Comparison of ENCODE assay signal across 10 mouse cellular contexts in genomic region chr2:70901479-70901878, GRCm38 (mm10).
DNase-seq lines count a peak whose midpoint lies in the region; ATAC-seq and TF ChIP-seq lines count a peak whose summit lies in the region.
"Had no signal": no experiment of that assay in that cellular context is flagged by ENCODE, and none has a peak within 500 bp of the region (broad histone marks: within the 10 kb centered on the region; RNA-seq: fewer than 3 reads in every experiment).

No protein-coding gene starts in this region.

- no peaks in the 10 kb centered on the region for H3K27me3 ChIP-seq in embryonic facial prominence, embryonic 14.5 days (replicated peaks; ENCODE audit: control insufficient read depth, insufficient read depth, low read length)
- H3K27me3 ChIP-seq in embryonic facial prominence, embryonic 10.5 days (replicated peaks; ENCODE audit: low read depth, poor library complexity, severe bottlenecking): no peaks in the 10 kb centered on the region
- H3K27me3 ChIP-seq in lung, embryonic 14.5 days (ENCODE audit: insufficient read depth, low read length): no peaks in the 10 kb centered on the region
- no peaks in the 10 kb centered on the region for H3K27me3 ChIP-seq in hindbrain, postnatal 0 days (ENCODE audit: insufficient read depth, low read length)

- peaks cover 4% of the 10 kb centered on the region; the same call in 1 of the 2 replicates for H3K4me1 ChIP-seq in embryonic facial prominence, embryonic 14.5 days (ENCODE audit: control insufficient read depth, insufficient read depth, low read length)
- H3K4me1 ChIP-seq in embryonic facial prominence, embryonic 10.5 days: peaks cover 14% of the 10 kb centered on the region
- H3K4me1 ChIP-seq in lung, embryonic 14.5 days (ENCODE audit: insufficient read depth): no peaks in the 10 kb centered on the region
- no peaks in the 10 kb centered on the region for H3K4me1 ChIP-seq in hindbrain, postnatal 0 days (ENCODE audit: insufficient read depth, low read length)

- WGBS in embryonic facial prominence, embryonic 14.5 days: 67% methylated on average over 14 of the region's 14 CpGs
- WGBS in embryonic facial prominence, embryonic 10.5 days: 86% methylated on average over 14 of the region's 14 CpGs
- WGBS in lung, embryonic 14.5 days: 26% methylated on average over 14 of the region's 14 CpGs
- 72% methylated on average over 14 of the region's 14 CpGs for WGBS in hindbrain, postnatal 0 days

- H3K27ac ChIP-seq in embryonic facial prominence, embryonic 14.5 days (replicated peaks; ENCODE audit: low read depth, low read length): no peak overlapping the region
- no peak overlapping the region for H3K27ac ChIP-seq in embryonic facial prominence, embryonic 10.5 days (replicated peaks)
- no peak overlapping the region for H3K27ac ChIP-seq in lung, embryonic 14.5 days (ENCODE audit: low read depth)
- peak overlapping the region; percentile 32; the same call in 1 of the 2 replicates for H3K27ac ChIP-seq in hindbrain, postnatal 0 days
- H3K27ac ChIP-seq: liver, embryonic 14.5 days had no signal

- H3K4me3 ChIP-seq in embryonic facial prominence, embryonic 14.5 days (ENCODE audit: low read depth, low read length): no peak overlapping the region
- no peak overlapping the region for H3K4me3 ChIP-seq in embryonic facial prominence, embryonic 10.5 days
- H3K4me3 ChIP-seq in lung, embryonic 14.5 days (ENCODE audit: low read depth, low read length): peak overlapping the region; percentile 10
- H3K4me3 ChIP-seq in hindbrain, postnatal 0 days (ENCODE audit: low read length): no peak overlapping the region

- peak; percentile 30; the same call in 1 of the 2 replicates for ATAC-seq in embryonic facial prominence, embryonic 14.5 days (ENCODE audit: low read depth)
- peak; percentile 41; the same call in 1 of the 2 replicates for ATAC-seq in lung, embryonic 14.5 days (ENCODE audit: insufficient read depth)
- ATAC-seq in hindbrain, postnatal 0 days: peak; percentile 68
- no peak for ATAC-seq in megakaryocyte, adult 5-6 weeks (ENCODE audit: poor library complexity, severe bottlenecking)

- no peaks in the 10 kb centered on the region for H3K9me3 ChIP-seq in embryonic facial prominence, embryonic 14.5 days (ENCODE audit: control insufficient read depth, low read length)
- H3K9me3 ChIP-seq in embryonic facial prominence, embryonic 10.5 days: no peaks in the 10 kb centered on the region
- H3K9me3 ChIP-seq in lung, embryonic 14.5 days (ENCODE audit: low read depth, low read length): no peaks in the 10 kb centered on the region
- H3K9me3 ChIP-seq in hindbrain, postnatal 0 days (ENCODE audit: low read length): no peaks in the 10 kb centered on the region

- 0 out of 2 replicates have a peak overlapping the region, but pooled peaks have one; percentile 3 for H3K4me2 ChIP-seq in embryonic facial prominence, embryonic 14.5 days (ENCODE audit: low read depth, low read length)
- peak overlapping the region; percentile 54 for H3K4me2 ChIP-seq in lung, embryonic 14.5 days
- H3K4me2 ChIP-seq in hindbrain, postnatal 0 days (ENCODE audit: low read depth, low read length): no peak overlapping the region

- DNase-seq in embryonic facial prominence, embryonic 14.5 days (ENCODE audit: low spot score): no peak
- no peak for DNase-seq in embryonic facial prominence, embryonic 10.5 days (ENCODE audit: low spot score)
- DNase-seq in lung, embryonic 14.5 days: peak; percentile 30
- no peak for DNase-seq in lung, postnatal 25 days (ENCODE audit: low spot score)
- DNase-seq in hindbrain, postnatal 0 days (ENCODE audit: low spot score): peak; percentile 29
- peak; percentile 36 for DNase-seq in right cerebral cortex, postnatal 4 days
- no peak for DNase-seq in c-Kit-positive CD71-positive TER-119-positive erythroid progenitor cells, embryonic 14.5 days (ENCODE audit: low spot score)
- DNase-seq: cerebellum, postnatal 36 days had no signal

- H3K9ac ChIP-seq in embryonic facial prominence, embryonic 14.5 days (ENCODE audit: low read depth, low read length): no peak overlapping the region
- H3K9ac ChIP-seq in lung, embryonic 14.5 days: no peak overlapping the region
- H3K9ac ChIP-seq in hindbrain, postnatal 0 days (replicated peaks; ENCODE audit: low read length): no peak overlapping the region
- H3K9ac ChIP-seq: liver, embryonic 14.5 days had no signal

- no peaks in the 10 kb centered on the region for H3K36me3 ChIP-seq in embryonic facial prominence, embryonic 14.5 days (ENCODE audit: control insufficient read depth, insufficient read depth, low read length)
- H3K36me3 ChIP-seq in embryonic facial prominence, embryonic 10.5 days (replicated peaks): no peaks in the 10 kb centered on the region
- no peaks in the 10 kb centered on the region for H3K36me3 ChIP-seq in lung, embryonic 14.5 days (ENCODE audit: insufficient read depth)
- no peaks in the 10 kb centered on the region for H3K36me3 ChIP-seq in hindbrain, postnatal 0 days (ENCODE audit: insufficient read depth, low read length)

- no peak for TF ChIP-seq CTCF in lung, embryonic 14.5 days (IDR thresholded peaks at IDR 0.05; ENCODE audit: low read depth)
- TF ChIP-seq CTCF in hindbrain, postnatal 0 days (IDR thresholded peaks at IDR 0.05; ENCODE audit: low read depth): no peak

Comparison
In these comparisons a context has a peak if more than half of its experiments do, and no peak if none do; other contexts are left out.
1. DNase-seq: peak in lung, embryonic 14.5 days (single experiment), hindbrain, postnatal 0 days (single experiment) and right cerebral cortex, postnatal 4 days (single experiment); none in embryonic facial prominence, embryonic 14.5 days (single experiment), embryonic facial prominence, embryonic 10.5 days (single experiment), lung, postnatal 25 days (single experiment) and c-Kit-positive CD71-positive TER-119-positive erythroid progenitor cells, embryonic 14.5 days (single experiment).